Mouse (Mus musculus) limb, embryonic 10.5 days (tissue): ENCODE measurements at regions not wholly inside any gene's neighbourhood (a gene's known extent, or its start where the extent isn't known, plus 50 kb on each side); places are given as distances from the start of the nearest gene placed in this dataset.

Experiments used
- DNase-seq: peaks from one replicate; pipeline ENCODE4 v3.0.0-alpha.2; 2017; ENCODE audit warnings: low spot score
- H3K27ac ChIP-seq: fragments of 300-500 bp; sonication (generic); 2 replicates; pipeline ENCODE4 v1.5.1; 2016; ENCODE audit warnings: mild to moderate bottlenecking
- H3K27me3 ChIP-seq: fragments of 300-500 bp; sonication (generic); 2 replicates; pipeline ENCODE4 v1.6.1; 2016; ENCODE audit warnings: low read depth, mild to moderate bottlenecking; ENCODE audit not compliant: poor library complexity, severe bottlenecking
- H3K36me3 ChIP-seq: fragments of 300-500 bp; sonication (generic); 2 replicates; pipeline ENCODE4 v1.6.1; 2016; ENCODE audit warnings: mild to moderate bottlenecking, moderate library complexity
- H3K4me1 ChIP-seq: fragments of 300-500 bp; sonication (generic); 2 replicates; pipeline ENCODE4 v1.6.1; 2016
- H3K4me3 ChIP-seq: fragments of 300-500 bp; sonication (generic); 2 replicates; pipeline ENCODE4 v1.5.1; 2016; ENCODE audit warnings: mild to moderate bottlenecking, moderate library complexity
- H3K9me3 ChIP-seq: fragments of 300-500 bp; sonication (generic); replicated peaks from 2 replicates; pipeline ENCODE4 v1.6.1; 2016; ENCODE audit warnings: mild to moderate bottlenecking
- WGBS: fragments of 180-500 bp; shearing (Covaris S2); methylation state at CpG from one replicate; pipeline ENCODE4 v1.1.7; 2016; 5-methylcytosine and 5-hydroxymethylcytosine counted together

- no peaks in the 10 kb centered on the region for H3K9me3 ChIP-seq
- H3K27me3 ChIP-seq, result peaks cover 8% of the 10 kb centered on the region; the same call in 1 of the 2 replicates
- H3K36me3 ChIP-seq, result no peaks in the 10 kb centered on the region
- no peak overlapping the region for H3K4me3 ChIP-seq
- 64% methylated on average over 5 of the region's 5 CpGs for WGBS
- no peak for DNase-seq
- H3K27ac ChIP-seq, result peak overlapping the region; percentile 50; the same call in 1 of the 2 replicates
- H3K4me1 ChIP-seq, result peaks cover 56% of the 10 kb centered on the region
Measured at GRCm38 (mm10) chr8:89455731-89456130, 411.8 kb upstream of the Sall1 start.

DNA sequence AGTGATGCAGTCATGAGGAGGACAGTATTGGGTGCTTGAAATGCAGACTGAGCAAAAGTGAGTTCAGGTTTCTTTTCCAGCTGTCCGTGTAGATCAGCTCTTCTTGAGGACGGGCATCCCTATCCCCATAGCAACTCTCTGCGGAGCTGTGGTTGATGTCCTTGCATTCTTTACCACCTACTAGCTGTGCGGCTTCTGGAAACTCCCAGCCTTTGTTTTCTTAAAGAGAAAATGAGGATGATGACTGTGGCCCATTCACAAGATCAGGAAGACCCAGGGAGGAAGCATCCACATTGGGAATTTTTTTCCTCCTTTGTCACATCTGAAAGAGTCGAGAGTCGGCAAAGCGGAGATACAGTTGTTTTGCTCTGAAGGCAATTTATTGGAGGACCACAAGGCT, 410.2 kb upstream of the Sall1 start:
- H3K27me3 ChIP-seq, result peaks cover 8% of the 10 kb centered on the region; the same call in 1 of the 2 replicates
- H3K36me3 ChIP-seq, result no peaks in the 10 kb centered on the region
- no peak overlapping the region for H3K4me3 ChIP-seq
- H3K27ac ChIP-seq, result peak overlapping the region; percentile 82
- WGBS, result 64% methylated on average over 7 of the region's 7 CpGs
- H3K9me3 ChIP-seq, result no peaks in the 10 kb centered on the region
- no peak for DNase-seq
- peaks cover 41% of the 10 kb centered on the region for H3K4me1 ChIP-seq

GRCm38 (mm10) chr8:89453724-89454123, 409.8 kb upstream of the Sall1 start:
- H3K9me3 ChIP-seq, result no peaks in the 10 kb centered on the region
- H3K27ac ChIP-seq, result peak overlapping the region; percentile 82
- H3K27me3 ChIP-seq, result peaks cover 8% of the 10 kb centered on the region; the same call in 1 of the 2 replicates
- no peak for DNase-seq
- no peaks in the 10 kb centered on the region for H3K36me3 ChIP-seq
- no peak overlapping the region for H3K4me3 ChIP-seq
- H3K4me1 ChIP-seq, result peaks cover 38% of the 10 kb centered on the region
- 94% methylated on average over 2 of the region's 2 CpGs for WGBS

GRCm38 (mm10) chr8:89444466-89444865, 400.5 kb upstream of the Sall1 start:
- 90% methylated on average over 5 of the region's 5 CpGs for WGBS
- no peak for DNase-seq
- no peak overlapping the region for H3K27ac ChIP-seq

GRCm38 (mm10) chr8:89439304-89439703, 395.3 kb upstream of the Sall1 start:
- H3K27ac ChIP-seq, result no peak overlapping the region
- no peak for DNase-seq
- H3K36me3 ChIP-seq, result no peaks in the 10 kb centered on the region
- no peaks in the 10 kb centered on the region for H3K9me3 ChIP-seq
- no peaks in the 10 kb centered on the region for H3K27me3 ChIP-seq
- H3K4me1 ChIP-seq, result peaks cover 13% of the 10 kb centered on the region; the same call in 1 of the 2 replicates
- WGBS, result 76% methylated on average over 6 of the region's 6 CpGs
- H3K4me3 ChIP-seq, result no peak overlapping the region

More at GRCm38 (mm10) chr8:89444466-89444865, 400.5 kb upstream of the Sall1 start:
- H3K4me3 ChIP-seq, result no peak overlapping the region
- H3K36me3 ChIP-seq, result no peaks in the 10 kb centered on the region
- peaks cover 14% of the 10 kb centered on the region; the same call in 1 of the 2 replicates for H3K4me1 ChIP-seq
- no peaks in the 10 kb centered on the region for H3K27me3 ChIP-seq
- H3K9me3 ChIP-seq, result no peaks in the 10 kb centered on the region

DNA sequence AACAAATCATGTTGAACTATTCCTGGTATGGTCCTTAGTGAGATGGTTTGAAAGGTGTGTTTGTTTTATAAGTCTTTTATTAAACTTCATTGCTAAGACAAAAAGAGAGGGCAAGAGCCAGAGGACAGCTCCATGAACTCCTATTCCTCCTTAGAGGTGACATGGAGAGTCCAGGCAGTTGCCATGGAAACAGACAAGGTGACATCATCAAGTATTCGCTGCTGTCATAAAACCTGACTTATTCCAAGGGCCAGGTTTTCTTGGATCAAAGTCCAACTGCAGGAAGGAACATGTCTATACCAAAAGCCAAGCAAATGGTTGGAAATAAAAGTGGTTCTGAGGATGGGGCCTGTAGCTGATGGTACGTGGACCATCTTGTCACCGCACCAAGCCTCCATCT, 383.0 kb upstream of the Sall1 start:
- H3K36me3 ChIP-seq, result no peaks in the 10 kb centered on the region
- no peak overlapping the region for H3K4me3 ChIP-seq
- no peaks in the 10 kb centered on the region for H3K4me1 ChIP-seq
- 93% methylated on average over 3 of the region's 3 CpGs for WGBS
- DNase-seq, result no peak
- H3K27ac ChIP-seq, result no peak overlapping the region
- H3K27me3 ChIP-seq, result no peaks in the 10 kb centered on the region
- no peaks in the 10 kb centered on the region for H3K9me3 ChIP-seq

GRCm38 (mm10) chr8:89415287-89415686, 371.3 kb upstream of the Sall1 start:
- WGBS, result 86% methylated on average over 2 of the region's 2 CpGs
- Histone ChIP-seq H3K36me3 (no peaks in the 10 kb centered on the region), H3K27ac (no peak overlapping the region), H3K4me1 (peaks cover 26% of the 10 kb centered on the region), H3K4me3 (no peak overlapping the region), H3K27me3 (peaks cover 9% of the 10 kb centered on the region; the same call in 1 of the 2 replicates), H3K9me3 (no peaks in the 10 kb centered on the region)
- DNase-seq, result no peak

DNA sequence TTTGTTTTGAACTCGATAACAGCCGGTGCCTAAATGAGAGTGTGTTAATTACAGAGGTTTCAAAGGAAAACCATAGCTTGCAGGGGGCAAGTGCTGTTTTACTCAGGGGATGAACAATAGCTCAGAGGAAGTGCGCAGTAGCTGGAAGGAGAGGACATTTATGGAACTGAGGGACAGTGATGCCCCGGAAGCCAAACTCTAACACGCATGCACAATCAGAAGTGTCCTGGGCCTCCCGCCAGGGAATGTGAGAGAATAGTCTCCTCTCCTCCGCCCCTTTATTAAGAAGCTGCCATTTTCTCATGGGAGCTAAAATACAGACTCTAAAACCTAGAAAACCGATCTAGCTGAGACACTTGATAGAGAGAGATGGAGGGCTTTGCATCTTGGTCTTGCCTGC, 368.5 kb upstream of the Sall1 start:
- no peaks in the 10 kb centered on the region for H3K36me3 ChIP-seq
- 65% methylated on average over 8 of the region's 8 CpGs for WGBS
- peaks cover 12% of the 10 kb centered on the region; the same call in 1 of the 2 replicates for H3K27me3 ChIP-seq
- no peaks in the 10 kb centered on the region for H3K9me3 ChIP-seq
- no peak for DNase-seq
- no peak overlapping the region for H3K4me3 ChIP-seq
- H3K27ac ChIP-seq, result no peak overlapping the region; the same call in 1 of the 2 replicates
- peaks cover 26% of the 10 kb centered on the region for H3K4me1 ChIP-seq

DNA sequence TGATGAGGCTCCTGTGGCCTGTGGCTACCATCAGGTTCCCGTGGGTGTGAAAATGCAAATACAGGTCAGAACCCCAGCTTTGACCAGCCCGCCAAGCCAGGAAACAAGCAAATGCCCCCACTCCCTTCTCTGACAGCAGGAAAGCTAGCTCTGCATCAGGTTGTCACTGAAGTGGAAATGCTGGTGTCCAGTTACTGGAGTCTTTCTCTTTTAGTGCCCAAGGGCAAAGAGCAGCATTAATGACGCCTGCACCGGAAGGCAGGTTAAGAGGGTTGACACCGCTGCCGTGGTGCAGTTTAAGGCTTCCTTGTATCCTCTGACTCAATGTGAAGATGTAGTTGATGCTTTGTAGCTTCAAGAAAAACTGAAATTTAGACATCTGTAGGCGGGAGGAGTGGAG, 368.1 kb upstream of the Sall1 start:
- no peak overlapping the region for H3K4me3 ChIP-seq
- peaks cover 12% of the 10 kb centered on the region; the same call in 1 of the 2 replicates for H3K27me3 ChIP-seq
- H3K27ac ChIP-seq, result peak overlapping the region; percentile 34
- DNase-seq, result peak; percentile 47
- peaks cover 26% of the 10 kb centered on the region for H3K4me1 ChIP-seq
- H3K36me3 ChIP-seq, result no peaks in the 10 kb centered on the region
- no peaks in the 10 kb centered on the region for H3K9me3 ChIP-seq
- WGBS, result 10% methylated on average over 7 of the region's 7 CpGs

DNA sequence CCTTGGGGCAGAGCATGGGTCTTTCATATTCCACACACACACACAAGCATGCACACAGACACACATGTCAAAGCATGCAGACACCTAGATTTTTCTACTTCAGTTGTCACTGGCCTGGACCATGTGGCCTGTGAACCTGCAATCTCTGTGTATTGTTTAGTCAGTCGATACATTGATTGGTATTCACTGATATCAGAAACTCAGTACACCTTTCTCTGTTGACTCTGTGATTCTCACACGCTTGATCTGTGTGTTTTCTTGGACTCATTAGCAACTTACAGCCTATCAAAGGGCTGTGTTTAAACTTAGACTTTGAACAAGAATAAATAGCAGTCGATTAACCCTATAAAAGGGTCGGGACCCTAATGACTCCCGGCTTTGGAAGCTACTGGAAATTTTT, 362.7 kb upstream of the Sall1 start:
- H3K4me3 ChIP-seq, result no peak overlapping the region

GRCm38 (mm10) chr8:89404287-89404686, 360.3 kb upstream of the Sall1 start:
- Histone ChIP-seq H3K27me3 (no peaks in the 10 kb centered on the region), H3K27ac (no peak overlapping the region), H3K4me3 (no peak overlapping the region), H3K36me3 (no peaks in the 10 kb centered on the region), H3K4me1 (no peaks in the 10 kb centered on the region), H3K9me3 (no peaks in the 10 kb centered on the region)
- no peak for DNase-seq
- 86% methylated on average over 3 of the region's 3 CpGs for WGBS

More for the DNA sequence above, 362.7 kb upstream of the Sall1 start:
- H3K27ac ChIP-seq, result no peak overlapping the region
- no peak for DNase-seq
- peaks cover 12% of the 10 kb centered on the region for H3K4me1 ChIP-seq
- WGBS, result 92% methylated on average over 5 of the region's 5 CpGs
- H3K9me3 ChIP-seq, result no peaks in the 10 kb centered on the region
- H3K27me3 ChIP-seq, result peaks cover 12% of the 10 kb centered on the region; the same call in 1 of the 2 replicates
- no peaks in the 10 kb centered on the region for H3K36me3 ChIP-seq

GRCm38 (mm10) chr8:89396673-89397072, 352.7 kb upstream of the Sall1 start:
- no peaks in the 10 kb centered on the region for H3K9me3 ChIP-seq
- no peaks in the 10 kb centered on the region for H3K36me3 ChIP-seq
- H3K4me1 ChIP-seq, result no peaks in the 10 kb centered on the region
- H3K27me3 ChIP-seq, result 0 out of 2 replicates have a peak, but pooled peaks cover 3% of the 10 kb centered on the region
- DNase-seq, result no peak
- no peak overlapping the region for H3K27ac ChIP-seq
- H3K4me3 ChIP-seq, result no peak overlapping the region

GRCm38 (mm10) chr8:89392749-89393148, 348.8 kb upstream of the Sall1 start:
- Histone ChIP-seq H3K4me1 (peaks cover 15% of the 10 kb centered on the region), H3K9me3 (no peaks in the 10 kb centered on the region), H3K27ac (no peak overlapping the region), H3K36me3 (no peaks in the 10 kb centered on the region), H3K27me3 (0 out of 2 replicates have a peak, but pooled peaks cover 3% of the 10 kb centered on the region), H3K4me3 (no peak overlapping the region)
- 82% methylated on average over 6 of the region's 6 CpGs for WGBS
- no peak for DNase-seq

DNA sequence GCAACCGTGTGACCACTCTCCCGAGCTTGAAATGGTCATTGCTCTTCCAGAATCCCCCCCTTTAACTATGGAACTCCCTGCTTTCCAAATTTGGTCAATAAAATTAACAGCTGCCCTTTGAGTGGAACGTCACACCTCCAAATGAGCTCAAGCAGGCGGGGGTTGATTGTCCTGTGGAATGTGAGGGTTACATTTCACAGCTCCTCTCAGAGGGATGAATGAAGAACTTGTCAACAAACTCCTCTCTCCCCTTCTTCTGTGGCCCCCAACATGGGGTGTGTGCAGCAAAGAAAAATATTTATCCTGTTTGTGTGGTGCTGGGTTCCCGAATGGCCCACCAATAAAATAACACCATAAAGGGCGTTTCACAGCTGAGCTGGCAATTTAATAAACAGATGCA, 344.8 kb upstream of the Sall1 start:
- Histone ChIP-seq H3K27ac (peak overlapping the region; percentile 68), H3K4me1 (peaks cover 53% of the 10 kb centered on the region)

More for the DNA sequence above, 344.8 kb upstream of the Sall1 start:
- DNase-seq, result no peak
- WGBS, result 9% methylated on average over 6 of the region's 6 CpGs
- Histone ChIP-seq H3K4me3 (no peak overlapping the region), H3K27me3 (peaks cover 10% of the 10 kb centered on the region; the same call in 1 of the 2 replicates), H3K36me3 (no peaks in the 10 kb centered on the region), H3K9me3 (no peaks in the 10 kb centered on the region)
